Mouse (Mus musculus): ENCODE results near the gene Ttc12. TPM values are rescaled to one million over a fixed set of nuclear protein-coding genes. Genes with fewer than 3 reads are reported as not detected.
A peak's percentile ranks its signal among the peaks of the same experiment; 100 is the strongest.

Ttc12 gene
- polyA plus RNA-seq, 1 experiment from 2014 or later: 1.3 TPM

GRCm38 (mm10) chr9:49524721-49525120, 38.7 kb upstream of the Ttc12 start:
- Histone ChIP-seq H3K4me2 (no peak overlapping the region), H3K4me1 (replicated peaks) (peaks cover 9% of the 10 kb centered on the region), H3K36me3 (peaks cover 10% of the 10 kb centered on the region; the same call in 1 of the 2 replicates), H3K9me3 (no peaks in the 10 kb centered on the region), H3K9ac (replicated peaks) (no peak overlapping the region), H3K27me3 (no peaks in the 10 kb centered on the region), H3K27ac (no peak overlapping the region), H3K4me3 (replicated peaks) (no peak overlapping the region)
- 56% methylated on average over 9 of the region's 9 CpGs for WGBS
- no peak for ATAC-seq (ENCODE audit: insufficient number of reproducible peaks, insufficient read depth, low FRiP score, low TSS enrichment, low read depth)

GRCm38 (mm10) chr9:49523881-49524280, 37.9 kb upstream of the Ttc12 start:
- peaks cover 19% of the 10 kb centered on the region; the same call in 1 of the 2 replicates for H3K36me3 ChIP-seq
- no peak overlapping the region for H3K27ac ChIP-seq
- ATAC-seq (ENCODE audit: insufficient number of reproducible peaks, insufficient read depth, low FRiP score, low TSS enrichment, low read depth): no peak
- 58% methylated on average over 9 of the region's 9 CpGs for WGBS
- peaks cover 9% of the 10 kb centered on the region for H3K4me1 ChIP-seq (replicated peaks)
- H3K9ac ChIP-seq (replicated peaks): no peak overlapping the region
- H3K27me3 ChIP-seq: no peaks in the 10 kb centered on the region
- H3K9me3 ChIP-seq: no peaks in the 10 kb centered on the region
- no peak overlapping the region for H3K4me2 ChIP-seq
- H3K4me3 ChIP-seq (replicated peaks): no peak overlapping the region

GRCm38 (mm10) chr9:49514306-49514705, 28.3 kb upstream of the Ttc12 start:
- H3K4me1 ChIP-seq (replicated peaks): no peaks in the 10 kb centered on the region
- no peaks in the 10 kb centered on the region for H3K27me3 ChIP-seq
- peaks cover 22% of the 10 kb centered on the region for H3K36me3 ChIP-seq
- no peak overlapping the region for H3K27ac ChIP-seq
- no peak overlapping the region for H3K4me3 ChIP-seq (replicated peaks)
- H3K9me3 ChIP-seq: no peaks in the 10 kb centered on the region
- H3K4me2 ChIP-seq: no peak overlapping the region
- WGBS: 57% methylated on average over 2 of the region's 2 CpGs
- H3K9ac ChIP-seq (replicated peaks): no peak overlapping the region
- no peak for ATAC-seq (ENCODE audit: insufficient number of reproducible peaks, insufficient read depth, low FRiP score, low TSS enrichment, low read depth)

- Histone ChIP-seq H3K36me3 (peaks cover 37% of the 10 kb centered on the region), H3K27ac (no peak overlapping the region), H3K4me1 (replicated peaks) (no peaks in the 10 kb centered on the region), H3K27me3 (no peaks in the 10 kb centered on the region), H3K4me3 (replicated peaks) (no peak overlapping the region), H3K4me2 (no peak overlapping the region), H3K9ac (replicated peaks) (no peak overlapping the region), H3K9me3 (no peaks in the 10 kb centered on the region)
- ATAC-seq (ENCODE audit: insufficient number of reproducible peaks, insufficient read depth, low FRiP score, low TSS enrichment, low read depth): no peak
- 92% methylated on average over 4 of the region's 4 CpGs for WGBS
Measured at GRCm38 (mm10) chr9:49510666-49511065, 24.6 kb upstream of the Ttc12 start.

GRCm38 (mm10) chr9:49509628-49510027, 23.6 kb upstream of the Ttc12 start:
- no peak for ATAC-seq (ENCODE audit: insufficient number of reproducible peaks, insufficient read depth, low FRiP score, low TSS enrichment, low read depth)

GRCm38 (mm10) chr9:49509094-49509493, 23.1 kb upstream of the Ttc12 start:
- Histone ChIP-seq H3K36me3 (peaks cover 39% of the 10 kb centered on the region), H3K9ac (replicated peaks) (no peak overlapping the region), H3K4me3 (replicated peaks) (no peak overlapping the region), H3K27me3 (no peaks in the 10 kb centered on the region), H3K4me1 (replicated peaks) (no peaks in the 10 kb centered on the region), H3K27ac (no peak overlapping the region), H3K9me3 (no peaks in the 10 kb centered on the region), H3K4me2 (no peak overlapping the region)
- ATAC-seq (ENCODE audit: insufficient number of reproducible peaks, insufficient read depth, low FRiP score, low TSS enrichment, low read depth): no peak
- 90% methylated on average over 3 of the region's 3 CpGs for WGBS

More at GRCm38 (mm10) chr9:49509628-49510027, 23.6 kb upstream of the Ttc12 start:
- H3K27me3 ChIP-seq: no peaks in the 10 kb centered on the region
- no peak overlapping the region for H3K27ac ChIP-seq
- H3K4me2 ChIP-seq: no peak overlapping the region
- H3K9me3 ChIP-seq: no peaks in the 10 kb centered on the region
- H3K4me3 ChIP-seq (replicated peaks): no peak overlapping the region
- H3K9ac ChIP-seq (replicated peaks): no peak overlapping the region
- peaks cover 39% of the 10 kb centered on the region for H3K36me3 ChIP-seq
- no peaks in the 10 kb centered on the region for H3K4me1 ChIP-seq (replicated peaks)
- 96% methylated on average over 8 of the region's 8 CpGs for WGBS

GRCm38 (mm10) chr9:49507829-49508585, 22.0 kb upstream of the Ttc12 start:
- no peak overlapping the region for H3K4me2 ChIP-seq
- WGBS: 91% methylated on average over 9 of the region's 9 CpGs
- H3K9me3 ChIP-seq: no peaks in the 10 kb centered on the region
- no peak overlapping the region for H3K4me3 ChIP-seq (replicated peaks)
- H3K36me3 ChIP-seq: peaks cover 39% of the 10 kb centered on the region
- H3K9ac ChIP-seq (replicated peaks): no peak overlapping the region
- H3K27ac ChIP-seq: no peak overlapping the region
- ATAC-seq (ENCODE audit: insufficient number of reproducible peaks, insufficient read depth, low FRiP score, low TSS enrichment, low read depth): no peak
- no peaks in the 10 kb centered on the region for H3K27me3 ChIP-seq
- no peaks in the 10 kb centered on the region for H3K4me1 ChIP-seq (replicated peaks)

GRCm38 (mm10) chr9:49504658-49505057, 18.6 kb upstream of the Ttc12 start:
- 84% methylated on average over 5 of the region's 5 CpGs for WGBS

GRCm38 (mm10) chr9:49502245-49502644, 16.2 kb upstream of the Ttc12 start:
- Histone ChIP-seq H3K9ac (replicated peaks) (no peak overlapping the region), H3K4me2 (no peak overlapping the region), H3K36me3 (peaks cover 16% of the 10 kb centered on the region), H3K4me1 (replicated peaks) (no peaks in the 10 kb centered on the region; the same call in 1 of the 2 replicates), H3K9me3 (no peaks in the 10 kb centered on the region), H3K27me3 (no peaks in the 10 kb centered on the region), H3K4me3 (replicated peaks) (no peak overlapping the region), H3K27ac (no peak overlapping the region)
- no peak for ATAC-seq (ENCODE audit: insufficient number of reproducible peaks, insufficient read depth, low FRiP score, low TSS enrichment, low read depth)
- WGBS: 92% methylated on average over 4 of the region's 4 CpGs

More at GRCm38 (mm10) chr9:49504658-49505057, 18.6 kb upstream of the Ttc12 start:
- H3K4me2 ChIP-seq: no peak overlapping the region
- H3K4me3 ChIP-seq (replicated peaks): no peak overlapping the region
- H3K9ac ChIP-seq (replicated peaks): no peak overlapping the region
- H3K27me3 ChIP-seq: no peaks in the 10 kb centered on the region
- H3K36me3 ChIP-seq: peaks cover 37% of the 10 kb centered on the region
- no peaks in the 10 kb centered on the region; the same call in 1 of the 2 replicates for H3K4me1 ChIP-seq (replicated peaks)
- no peak overlapping the region for H3K27ac ChIP-seq
- no peak for ATAC-seq (ENCODE audit: insufficient number of reproducible peaks, insufficient read depth, low FRiP score, low TSS enrichment, low read depth)
- no peaks in the 10 kb centered on the region for H3K9me3 ChIP-seq

GRCm38 (mm10) chr9:49499878-49500277, 13.9 kb upstream of the Ttc12 start:
- Histone ChIP-seq H3K36me3 (no peaks in the 10 kb centered on the region), H3K9me3 (no peaks in the 10 kb centered on the region), H3K4me2 (no peak overlapping the region), H3K4me3 (replicated peaks) (no peak overlapping the region), H3K9ac (replicated peaks) (no peak overlapping the region), H3K27ac (no peak overlapping the region), H3K4me1 (replicated peaks) (no peaks in the 10 kb centered on the region; the same call in 1 of the 2 replicates), H3K27me3 (no peaks in the 10 kb centered on the region)
- whole genome bisulfite sequencing: 89% methylated on average over 2 of the region's 2 CpGs
- ATAC-seq (ENCODE audit: insufficient number of reproducible peaks, insufficient read depth, low FRiP score, low TSS enrichment, low read depth): no peak

- Histone ChIP-seq H3K4me2 (peak overlapping the region; percentile 9; the same call in 1 of the 2 replicates), H3K27ac (0 out of 2 replicates have a peak overlapping the region, but pooled peaks have one; percentile 29), H3K4me1 (replicated peaks) (peaks cover 10% of the 10 kb centered on the region), H3K9me3 (no peaks in the 10 kb centered on the region), H3K27me3 (no peaks in the 10 kb centered on the region), H3K36me3 (no peaks in the 10 kb centered on the region), H3K4me3 (replicated peaks) (no peak overlapping the region), H3K9ac (replicated peaks) (no peak overlapping the region)
- WGBS: 4% methylated on average over 4 of the region's 4 CpGs
- ATAC-seq (ENCODE audit: insufficient number of reproducible peaks, insufficient read depth, low FRiP score, low TSS enrichment, low read depth): peak; percentile 67
Measured at GRCm38 (mm10) chr9:49493979-49494649, 8.1 kb upstream of the Ttc12 start.
